Mouse (Mus musculus) midbrain, embryonic 16.5 days (tissue): ENCODE results near the gene Dnm3. TPM values are rescaled to one million over a fixed set of nuclear protein-coding genes. Genes with fewer than 3 reads are reported as not detected.

Experiments
- ATAC-seq: fragments of 200-750 bp; cut with Nextera tagmentation; 2 replicates; pipeline ENCODE4 v1.8.0; 2017; ENCODE audit warnings: moderate TSS enrichment
- H3K27ac ChIP-seq: fragments of 300-500 bp; sonication (generic); 2 replicates; pipeline ENCODE4 v1.5.1; 2014; ENCODE audit warnings: mild to moderate bottlenecking, low read length, mixed read lengths
- H3K27me3 ChIP-seq: fragments of 300-500 bp; sonication (generic); 2 replicates; pipeline ENCODE4 v1.6.1; 2014; ENCODE audit warnings: low read depth, low read length, mixed read lengths; ENCODE audit not compliant: control insufficient read depth, insufficient read depth
- H3K36me3 ChIP-seq: fragments of 300-500 bp; sonication (generic); 2 replicates; pipeline ENCODE4 v1.6.1; 2014; ENCODE audit warnings: mild to moderate bottlenecking, low read length, moderate library complexity, mixed read lengths; ENCODE audit not compliant: control insufficient read depth, insufficient read depth
- H3K4me1 ChIP-seq: fragments of 300-500 bp; sonication (generic); 2 replicates; pipeline ENCODE4 v1.6.1; 2014; ENCODE audit warnings: mild to moderate bottlenecking, low read length, mixed read lengths; ENCODE audit not compliant: control insufficient read depth, insufficient read depth
- H3K4me2 ChIP-seq: fragments of 300-500 bp; sonication (generic); 2 replicates; pipeline ENCODE4 v1.6.1; 2014; ENCODE audit warnings: mild to moderate bottlenecking, low read length, mixed read lengths
- H3K4me3 ChIP-seq: fragments of 300-500 bp; sonication (generic); 2 replicates; pipeline ENCODE4 v1.5.1; 2014; ENCODE audit warnings: low read depth, mild to moderate bottlenecking, low read length, moderate library complexity, mixed read lengths
- H3K9ac ChIP-seq: fragments of 300-500 bp; sonication (generic); 2 replicates; pipeline ENCODE4 v1.6.1; 2014; ENCODE audit warnings: low read depth, low read length, mixed read lengths
- H3K9me3 ChIP-seq: fragments of 300-500 bp; sonication (generic); replicated peaks from 2 replicates; pipeline ENCODE4 v1.6.1; 2014; ENCODE audit warnings: mild to moderate bottlenecking, low read length, mixed read lengths; ENCODE audit not compliant: control insufficient read depth, poor library complexity, severe bottlenecking
- WGBS: fragments of 180-500 bp; shearing (Covaris S2); extraction: QIAGEN DNeasy Blood & Tissue Kit; methylation state at CpG from one replicate; pipeline ENCODE4 v1.1.7; 2014; 5-methylcytosine and 5-hydroxymethylcytosine counted together
- polyA plus RNA-seq: library from polyadenylated mRNA; unstranded; fragments of >200 nt; fragmentation: Nextera tagmentation; extraction: Ambion mirVana; gene quantifications from 2 replicates; pipeline ENCODE4 v1.2.1, GENCODE M21; 2015

Dnm3 gene
- polyA plus RNA-seq, 1 experiment from 2014 or later, result 69.4 TPM

DNA sequence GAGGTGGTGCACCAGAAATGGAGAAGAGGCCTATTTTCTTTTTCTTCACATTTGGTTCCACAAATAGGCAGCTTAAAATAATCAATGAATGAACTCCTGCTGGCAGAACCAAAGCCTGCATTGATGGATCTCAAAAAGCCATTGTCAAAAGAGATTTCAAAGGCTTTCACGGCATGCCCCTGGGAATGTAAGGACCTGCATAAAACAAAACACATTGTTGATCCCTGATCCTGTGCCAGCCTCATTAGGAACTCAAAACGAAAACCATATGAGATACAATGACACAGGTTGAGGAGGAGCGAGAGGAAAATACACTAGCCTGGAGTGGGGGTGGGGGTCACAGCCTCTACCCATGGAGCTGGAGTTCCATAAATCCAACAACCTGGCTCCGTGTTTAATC is 153.4 kb downstream of the Dnm3 start:
- WGBS, result 4% methylated on average over 4 of the region's 4 CpGs

DNA sequence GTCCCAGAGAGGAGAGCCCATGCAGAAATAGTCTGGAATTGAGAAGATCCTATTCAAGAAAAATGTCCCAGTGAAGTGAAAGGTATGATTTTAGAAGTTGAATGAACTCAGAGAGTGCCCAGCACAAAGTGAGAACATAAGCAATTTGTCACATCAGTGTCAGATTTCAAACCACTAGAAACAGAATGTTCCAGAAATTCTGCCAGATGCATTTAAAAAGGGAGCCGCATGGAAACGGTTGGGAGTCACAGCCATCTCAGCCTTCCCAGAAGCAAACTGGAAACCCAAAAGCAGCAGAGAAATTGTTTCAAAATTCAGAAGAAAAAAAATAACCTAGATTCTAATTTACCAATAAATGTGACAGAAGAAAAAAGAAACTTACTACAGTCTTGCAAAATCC is 154.7 kb downstream of the Dnm3 start:
- no peaks in the 10 kb centered on the region for H3K9me3 ChIP-seq

More for the DNA sequence above, 153.4 kb downstream of the Dnm3 start:
- no peaks in the 10 kb centered on the region for H3K27me3 ChIP-seq
- no peak for ATAC-seq
- no peak overlapping the region for H3K27ac ChIP-seq
- H3K9me3 ChIP-seq, result no peaks in the 10 kb centered on the region
- no peak overlapping the region for H3K4me2 ChIP-seq
- no peak overlapping the region for H3K9ac ChIP-seq
- H3K4me3 ChIP-seq, result no peak overlapping the region
- no peaks in the 10 kb centered on the region for H3K36me3 ChIP-seq
- peaks cover 4% of the 10 kb centered on the region; the same call in 1 of the 2 replicates for H3K4me1 ChIP-seq

DNA sequence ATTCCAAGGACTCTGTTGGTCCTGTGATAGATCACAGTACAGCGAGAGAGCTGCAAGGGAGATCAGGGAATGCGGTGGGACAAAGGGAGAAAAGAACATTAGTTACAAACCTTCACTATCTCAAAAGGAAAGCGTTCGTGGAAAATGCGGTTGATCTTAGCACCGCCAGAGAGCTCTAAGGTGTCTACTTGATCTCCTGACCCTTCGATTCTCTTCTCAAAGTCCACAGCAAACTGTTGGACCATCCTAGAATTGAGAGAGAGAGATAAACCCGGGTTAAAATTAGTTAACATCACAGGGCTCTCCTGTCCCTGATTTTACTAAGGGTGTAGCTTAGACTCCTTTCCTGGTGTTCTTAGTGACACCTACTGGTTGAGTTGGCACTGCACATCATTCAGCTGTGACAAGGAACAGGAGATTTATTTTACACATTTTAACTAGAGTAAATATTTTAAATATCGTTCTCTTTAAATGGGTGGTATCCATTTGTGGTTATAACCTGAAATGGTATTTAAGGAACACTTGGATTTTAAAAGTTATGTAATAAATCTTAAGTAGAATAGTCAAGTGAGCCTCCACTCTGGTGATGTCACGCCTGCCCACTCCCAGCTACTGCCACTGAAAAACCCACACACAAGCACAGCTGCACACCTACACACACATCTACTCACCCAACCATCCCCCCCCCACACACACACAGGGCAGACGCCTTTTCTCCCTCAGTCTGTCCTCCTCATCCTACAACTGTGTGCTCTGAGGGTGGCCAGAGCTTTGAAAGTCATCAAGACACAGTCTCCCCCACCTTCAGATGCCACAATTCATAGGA is 164.2 kb downstream of the Dnm3 start:
- Histone ChIP-seq H3K9ac (0 out of 2 replicates have a peak overlapping the region, but pooled peaks have one; percentile 36), H3K9me3 (no peaks in the 10 kb centered on the region), H3K4me1 (0 out of 2 replicates have a peak, but pooled peaks cover 2% of the 10 kb centered on the region), H3K27ac (no peak overlapping the region), H3K4me2 (peak overlapping the region; percentile 19; the same call in 1 of the 2 replicates), H3K36me3 (peaks cover 6% of the 10 kb centered on the region; the same call in 1 of the 2 replicates), H3K4me3 (no peak overlapping the region), H3K27me3 (no peaks in the 10 kb centered on the region)
- peak; percentile 96 for ATAC-seq
- 27% methylated on average over 11 of the region's 11 CpGs for WGBS

More for the DNA sequence above, 154.7 kb downstream of the Dnm3 start:
- Histone ChIP-seq H3K4me3 (no peak overlapping the region), H3K9ac (no peak overlapping the region), H3K27ac (no peak overlapping the region), H3K27me3 (no peaks in the 10 kb centered on the region), H3K4me2 (no peak overlapping the region), H3K36me3 (peaks cover 6% of the 10 kb centered on the region; the same call in 1 of the 2 replicates), H3K4me1 (peaks cover 4% of the 10 kb centered on the region; the same call in 1 of the 2 replicates)
- no peak for ATAC-seq
- WGBS, result 72% methylated on average over 2 of the region's 2 CpGs

DNA sequence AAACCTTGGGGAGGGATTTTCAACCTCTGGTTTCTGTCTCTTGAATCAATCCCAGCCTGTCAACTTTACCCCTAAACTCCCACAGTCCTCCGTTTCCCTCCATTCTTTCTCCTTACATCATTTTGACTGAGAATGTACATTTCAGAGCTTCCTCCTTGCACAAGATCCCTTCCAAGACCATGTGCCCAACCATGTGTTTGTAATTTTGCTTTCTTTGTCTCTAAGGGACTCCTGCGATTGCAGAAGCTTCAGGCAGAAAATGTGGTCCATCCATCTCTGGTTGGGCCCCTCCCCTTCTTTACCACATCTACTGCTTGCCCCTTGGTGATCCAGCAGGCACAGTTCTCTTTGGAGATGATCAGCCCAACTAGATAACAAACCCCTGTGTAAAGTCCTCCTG is 165.2 kb downstream of the Dnm3 start:
- Histone ChIP-seq H3K4me3 (no peak overlapping the region), H3K36me3 (no peaks in the 10 kb centered on the region), H3K4me2 (no peak overlapping the region), H3K9me3 (no peaks in the 10 kb centered on the region), H3K27me3 (no peaks in the 10 kb centered on the region), H3K4me1 (0 out of 2 replicates have a peak, but pooled peaks cover 2% of the 10 kb centered on the region), H3K27ac (no peak overlapping the region), H3K9ac (no peak overlapping the region)
- ATAC-seq, result no peak
- 85% methylated on average over 2 of the region's 2 CpGs for whole genome bisulfite sequencing

DNA sequence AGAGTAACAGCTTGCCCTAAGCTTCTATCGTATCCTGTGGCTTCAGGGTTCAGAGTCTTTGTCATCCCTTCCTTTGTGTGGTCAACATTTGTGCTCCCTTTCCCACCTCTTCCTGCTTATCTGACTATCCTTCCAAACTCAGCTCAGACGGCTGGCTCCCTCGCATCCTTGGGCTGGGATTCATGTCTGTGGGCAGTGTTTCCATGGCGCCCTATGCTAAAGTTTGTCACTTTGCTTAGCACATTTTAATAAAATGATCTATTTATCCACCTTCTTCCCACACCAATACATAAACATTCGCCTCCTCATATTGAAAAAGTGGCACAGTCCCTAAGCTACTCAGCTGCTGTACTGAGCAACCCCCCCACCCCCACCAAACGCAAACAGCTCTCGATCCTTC is 165.7 kb downstream of the Dnm3 start:
- Histone ChIP-seq H3K9ac (no peak overlapping the region), H3K4me3 (no peak overlapping the region), H3K9me3 (no peaks in the 10 kb centered on the region), H3K36me3 (no peaks in the 10 kb centered on the region), H3K4me1 (0 out of 2 replicates have a peak, but pooled peaks cover 2% of the 10 kb centered on the region), H3K27me3 (no peaks in the 10 kb centered on the region), H3K4me2 (no peak overlapping the region), H3K27ac (no peak overlapping the region)
- WGBS, result 71% methylated on average over 7 of the region's 7 CpGs
- no peak for ATAC-seq

DNA sequence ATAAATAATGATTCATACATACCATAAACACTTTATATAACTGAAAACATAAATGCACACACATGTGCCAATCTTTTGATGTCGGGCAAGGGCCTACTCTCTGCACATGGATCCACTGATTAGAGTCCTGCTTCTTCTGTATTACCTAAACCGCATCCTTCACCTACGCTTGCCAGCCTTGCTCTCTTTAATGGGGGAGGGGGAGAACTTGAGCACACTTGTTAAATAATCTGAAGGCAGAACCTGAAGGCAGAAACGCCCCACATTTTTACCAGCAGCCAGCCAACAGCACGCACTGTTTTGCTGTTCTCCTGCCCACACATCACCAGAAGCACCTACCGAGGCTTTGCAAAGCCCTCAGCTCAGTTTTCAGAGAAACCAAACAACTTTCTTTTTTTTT is 172.6 kb downstream of the Dnm3 start:
- WGBS, result 80% methylated on average over 6 of the region's 6 CpGs
- Histone ChIP-seq H3K4me2 (no peak overlapping the region), H3K27ac (no peak overlapping the region), H3K36me3 (no peaks in the 10 kb centered on the region), H3K4me3 (no peak overlapping the region), H3K9ac (no peak overlapping the region), H3K9me3 (no peaks in the 10 kb centered on the region), H3K27me3 (no peaks in the 10 kb centered on the region), H3K4me1 (no peaks in the 10 kb centered on the region)
- ATAC-seq, result no peak

DNA sequence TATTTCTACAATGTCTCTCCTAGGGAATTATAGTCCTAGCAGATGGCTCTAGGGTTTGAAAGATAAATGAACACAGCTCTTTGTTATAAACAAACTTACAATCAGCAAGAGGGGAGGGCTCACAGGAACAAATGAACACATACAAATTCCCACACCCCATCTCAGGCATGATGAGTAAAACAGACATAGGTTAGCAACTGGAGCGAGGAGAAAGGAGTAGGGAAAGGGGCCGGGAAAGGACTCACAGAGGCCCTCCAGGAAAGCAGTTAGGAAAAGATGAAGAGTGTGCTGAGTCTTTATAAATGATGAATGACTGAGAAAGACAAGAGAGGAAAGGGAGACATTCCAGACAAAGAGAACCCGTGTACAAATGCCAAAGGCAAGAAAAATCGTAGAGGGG is 175.4 kb downstream of the Dnm3 start:
- ATAC-seq, result no peak
- WGBS, result 65% methylated on average over 4 of the region's 4 CpGs

DNA sequence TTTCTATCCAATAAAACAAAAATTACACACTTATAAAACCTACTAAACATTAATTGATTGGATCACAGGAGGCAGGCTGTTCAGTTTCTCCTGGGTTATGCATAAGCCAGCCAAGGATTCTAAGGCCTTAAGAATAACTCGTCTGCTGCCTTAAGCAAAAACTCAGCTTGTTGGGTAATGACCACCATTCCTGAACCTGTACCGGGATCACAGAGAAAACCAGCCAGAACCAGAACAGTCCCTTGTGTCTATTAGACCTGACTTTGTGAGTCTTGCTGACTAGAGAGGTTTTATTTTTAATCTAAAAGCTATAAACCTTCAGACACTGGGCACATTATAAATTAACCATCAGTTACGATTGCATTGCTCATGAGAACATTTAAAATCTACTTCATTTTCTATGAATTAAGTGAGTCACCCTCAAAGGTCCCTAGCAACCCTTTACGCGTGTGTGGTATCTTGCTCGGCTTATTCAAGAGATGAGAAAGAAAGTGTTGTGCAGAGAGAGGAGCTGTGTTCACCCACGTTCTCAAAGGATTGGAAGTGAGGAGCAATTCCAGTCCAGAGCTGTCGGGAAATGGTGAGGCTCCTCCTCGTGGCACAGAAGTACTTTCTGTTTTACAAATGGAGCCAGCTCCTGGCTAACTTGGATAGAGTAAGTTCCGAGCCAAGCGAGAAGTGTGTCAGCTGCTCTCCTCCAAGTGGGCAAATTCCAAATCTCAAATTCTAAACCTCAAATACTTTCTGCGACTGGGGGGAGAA is 178.1 kb downstream of the Dnm3 start:
- Histone ChIP-seq H3K9me3 (no peaks in the 10 kb centered on the region), H3K27ac (no peak overlapping the region), H3K27me3 (no peaks in the 10 kb centered on the region), H3K4me3 (no peak overlapping the region), H3K36me3 (0 out of 2 replicates have a peak, but pooled peaks cover 3% of the 10 kb centered on the region), H3K9ac (no peak overlapping the region), H3K4me2 (no peak overlapping the region), H3K4me1 (no peaks in the 10 kb centered on the region)
- 76% methylated on average over 12 of the region's 12 CpGs for WGBS
- ATAC-seq, result no peak

More for the DNA sequence above, 175.4 kb downstream of the Dnm3 start:
- Histone ChIP-seq H3K4me2 (no peak overlapping the region), H3K4me3 (no peak overlapping the region), H3K9me3 (no peaks in the 10 kb centered on the region), H3K27ac (no peak overlapping the region), H3K36me3 (no peaks in the 10 kb centered on the region), H3K27me3 (no peaks in the 10 kb centered on the region), H3K4me1 (no peaks in the 10 kb centered on the region), H3K9ac (no peak overlapping the region)

DNA sequence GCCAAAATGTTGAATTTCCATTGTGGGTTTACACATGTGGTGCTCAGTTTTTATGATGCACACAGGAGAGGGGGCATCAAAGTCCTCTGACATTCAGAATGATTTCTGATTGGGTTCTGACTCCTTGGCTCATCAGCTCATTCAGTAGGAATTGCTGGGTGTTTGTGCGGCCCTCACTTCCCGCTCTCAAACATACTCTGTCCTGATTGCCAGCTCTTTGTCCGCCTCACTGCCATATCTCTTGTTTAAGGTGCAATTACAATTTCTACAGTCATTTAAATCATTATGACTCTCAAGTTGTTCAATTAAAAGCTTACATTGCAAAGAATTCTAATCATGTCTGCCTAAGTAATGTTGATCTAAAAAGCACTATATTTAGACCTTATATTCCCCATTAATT is 179.3 kb downstream of the Dnm3 start:
- Histone ChIP-seq H3K4me2 (no peak overlapping the region), H3K27ac (no peak overlapping the region), H3K4me1 (no peaks in the 10 kb centered on the region), H3K36me3 (0 out of 2 replicates have a peak, but pooled peaks cover 3% of the 10 kb centered on the region), H3K27me3 (no peaks in the 10 kb centered on the region), H3K4me3 (no peak overlapping the region), H3K9ac (no peak overlapping the region), H3K9me3 (no peaks in the 10 kb centered on the region)
- no peak for ATAC-seq
- 76% methylated on average over 3 of the region's 3 CpGs for WGBS
